Mouse (Mus musculus) spleen, postnatal 4 days (tissue): ENCODE results near the gene Olfr1100.

ENCODE experiments used
- DNase-seq, 2 experiments: peaks; one replicate each; pipeline ENCODE4 v3.0.0; 2022; ENCODE audit warnings: low spot score in 2 of 2

The Olfr1100 gene

DNA sequence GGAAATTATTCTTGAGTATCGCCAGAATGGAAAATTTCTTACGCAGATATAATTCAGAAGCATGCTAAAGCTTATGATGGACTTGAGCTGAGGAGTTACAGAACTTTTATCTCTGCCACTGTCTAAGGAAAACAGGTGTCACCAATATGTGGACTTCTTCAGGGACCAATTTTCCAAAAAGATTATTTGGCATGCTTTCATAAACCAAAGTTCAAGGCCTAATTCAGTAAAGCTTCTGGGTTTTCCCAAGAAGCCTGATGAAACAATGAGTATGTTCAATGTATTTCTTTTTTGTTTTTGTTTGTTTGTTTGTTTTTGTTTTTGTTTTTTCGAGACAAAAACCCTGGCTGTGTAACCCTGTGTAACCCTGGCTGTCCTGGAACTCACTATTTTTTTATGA is at the start of gene Olfr1100:
Gene Olfr1100 (minus strand): TSS at position 101 of the 400 bp plus-strand sequence.
- DNase-seq: no peak

GRCm38 (mm10) chr2:87026980-87027379 is 47.2 kb upstream of the Olfr1100 start, which contains the start of gene Olfr1104:
Gene Olfr1104, minus strand, starts transcription at chr2:87027080.
- DNase-seq: no peak

DNA sequence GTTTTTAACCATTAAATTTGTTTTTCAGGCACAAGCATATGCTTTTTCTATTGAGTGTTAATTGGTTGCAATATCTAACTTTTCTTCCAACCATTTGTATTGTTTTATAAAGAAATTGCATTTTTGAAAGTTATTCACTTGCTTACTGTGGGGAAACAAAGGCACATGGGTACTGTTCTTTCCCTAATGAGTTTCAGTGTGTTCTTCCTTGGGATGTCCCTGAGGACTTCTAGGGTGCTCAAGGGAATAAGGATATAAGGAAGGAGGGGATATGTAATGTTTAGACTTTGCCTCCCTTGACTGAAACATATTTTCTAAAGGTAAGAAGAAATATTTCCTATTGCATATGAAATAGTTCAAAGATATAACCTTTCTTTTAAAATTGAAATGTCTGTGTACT is 18.3 kb upstream of the Olfr1100 start, which contains the start of gene Olfr1102:
Gene Olfr1102 (plus strand): TSS at position 301 of the 400 bp plus-strand sequence.
- DNase-seq: no peak

- DNase-seq: no peak
Measured at GRCm38 (mm10) chr2:86991121-86991520, 11.4 kb upstream of the Olfr1100 start, which contains the start of gene Olfr1101. Gene Olfr1101, minus strand, starts transcription at chr2:86991221.

GRCm38 (mm10) chr2:86960593-86960992 is 19.2 kb downstream of the Olfr1100 start, which contains the start of gene Olfr1099:
Gene Olfr1099, minus strand, starts transcription at chr2:86960693.
- DNase-seq: no peak

DNA sequence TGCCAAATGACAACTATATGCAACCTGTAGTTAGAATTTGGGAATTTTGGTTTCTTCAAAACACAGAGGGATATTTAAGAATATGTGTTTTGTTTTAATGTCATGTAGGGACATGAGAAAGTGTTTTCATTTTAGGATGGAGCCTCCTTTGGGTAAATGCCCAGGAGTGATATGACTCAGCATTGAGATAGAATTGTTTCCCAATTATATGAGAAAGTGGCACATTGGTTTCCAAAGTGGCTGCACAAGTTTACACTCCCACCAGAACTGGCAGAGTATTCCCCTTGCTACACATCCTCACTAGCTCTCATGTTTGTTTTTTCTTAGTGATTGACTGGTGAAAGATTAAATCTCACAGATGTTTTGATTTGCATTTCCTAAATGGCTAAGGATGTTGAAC is 53.2 kb downstream of the Olfr1100 start:
- DNase-seq: no peak
